Mouse (Mus musculus) neural tube, embryonic 10.5 days (tissue): Measurements from ENCODE around the gene Znrf3.

Experiments
- DNase-seq: peaks from one replicate; pipeline ENCODE4 v3.0.0-alpha.2; 2017; ENCODE audit warnings: low spot score; ENCODE audit errors: extremely low spot score

Gene Znrf3

DNA sequence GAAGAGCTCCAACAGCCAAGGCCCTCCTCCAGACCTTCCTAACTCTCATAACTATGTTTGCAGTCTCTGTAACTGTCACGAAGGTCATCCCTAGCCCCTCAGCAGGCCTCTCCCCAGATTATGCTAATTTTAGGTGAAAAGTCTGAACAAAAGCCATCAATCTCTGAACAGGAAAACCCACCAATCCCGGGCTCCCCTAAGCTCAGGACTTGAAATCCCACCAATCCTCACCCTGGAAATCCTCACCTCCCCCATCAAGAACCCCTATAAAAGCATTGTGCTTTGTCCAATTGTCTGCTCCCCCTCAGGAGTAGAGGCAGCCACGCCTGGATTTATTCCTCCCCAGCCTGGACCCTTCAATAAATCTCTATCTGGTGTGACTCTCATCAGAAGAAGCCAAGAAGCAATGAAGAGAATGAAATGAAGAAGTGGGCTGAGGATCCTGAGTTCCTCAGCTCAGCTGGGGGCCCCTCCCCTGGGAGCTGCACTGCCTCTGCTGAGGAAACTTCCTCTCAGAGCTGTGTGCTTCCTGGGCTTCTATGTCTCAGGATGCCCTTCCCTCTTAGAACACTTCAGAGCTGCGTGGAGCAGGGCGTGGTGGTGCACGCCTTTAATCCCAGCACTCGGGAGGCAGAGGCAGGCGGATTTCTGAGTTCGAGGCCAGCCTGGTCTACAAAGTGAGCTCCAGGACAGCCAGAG, 172.0 kb downstream of the Znrf3 start:
- DNase-seq, result no peak

DNA sequence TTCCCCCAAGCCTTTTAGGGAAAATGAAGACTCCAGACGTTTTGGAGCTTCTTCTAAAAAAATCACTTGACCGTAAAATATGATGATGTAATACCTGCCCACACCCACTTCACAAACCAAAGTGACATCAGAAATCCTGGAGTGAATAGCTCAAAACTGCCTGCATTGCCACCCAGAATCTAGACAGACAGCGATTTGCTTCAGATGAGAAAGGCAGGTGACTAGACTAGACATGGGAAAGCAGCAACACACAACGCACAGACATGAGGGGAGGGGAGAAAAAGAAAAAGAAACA, 172.6 kb downstream of the Znrf3 start:
- DNase-seq, result no peak

GRCm38 (mm10) chr11:5271274-5272065, 173.2 kb downstream of the Znrf3 start:
- no peak for DNase-seq

- no peak for DNase-seq
Measured at GRCm38 (mm10) chr11:5269846-5270461, 174.7 kb downstream of the Znrf3 start.

- DNase-seq, result no peak
Measured at GRCm38 (mm10) chr11:5265764-5266163, 178.9 kb downstream of the Znrf3 start.

- DNase-seq, result no peak
Measured at GRCm38 (mm10) chr11:5263078-5263730, 181.4 kb downstream of the Znrf3 start.

DNA sequence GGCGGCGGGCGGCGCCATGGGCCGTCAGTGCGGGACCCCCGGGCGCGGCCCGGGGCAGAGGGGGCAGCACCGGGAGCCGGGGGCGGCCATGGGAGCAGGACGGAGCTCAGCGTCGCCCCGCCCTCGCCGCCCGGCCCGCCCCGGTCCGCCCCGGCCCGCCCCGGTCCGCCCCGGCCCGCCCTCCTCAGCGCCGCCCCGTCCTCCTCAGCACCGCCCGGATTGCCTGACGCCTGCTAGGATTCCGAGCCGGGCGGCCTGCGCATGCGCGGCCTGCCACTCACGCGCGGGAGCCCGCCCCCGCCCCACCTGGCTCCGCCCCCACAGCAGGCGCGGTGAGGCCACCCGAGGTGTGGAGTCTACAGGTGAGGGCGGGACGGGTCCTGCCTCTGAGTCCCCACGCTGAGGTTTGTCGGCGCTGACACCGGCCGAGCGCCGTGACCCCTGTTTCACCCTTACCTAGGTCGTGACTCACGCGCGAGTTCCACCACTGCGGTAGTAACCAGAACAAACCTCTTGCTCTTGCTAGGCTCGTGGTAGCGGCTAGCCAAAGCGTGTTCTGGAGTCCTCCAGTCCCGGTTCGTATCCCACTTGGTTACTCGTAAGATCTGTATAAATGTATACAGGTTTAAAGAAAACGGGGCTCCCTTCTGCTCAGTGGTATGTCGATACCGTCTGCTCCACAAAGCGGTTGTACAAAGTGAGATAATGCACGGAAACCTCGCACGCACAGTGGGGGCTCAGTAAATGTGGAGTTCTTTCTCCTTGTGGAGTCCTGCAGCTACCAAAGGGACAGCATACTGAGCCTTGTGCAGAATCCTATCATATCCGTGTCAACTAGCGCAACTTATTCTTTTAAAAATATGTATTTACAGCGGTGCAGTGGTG, 182.9 kb downstream of the Znrf3 start, which contains the start of gene Kremen1:
TSS of gene Kremen1 (minus strand) at position 51 of the 885 bp plus-strand sequence.
- peak; percentile 92 for DNase-seq

- DNase-seq, result peak; percentile 72
Measured at GRCm38 (mm10) chr11:5260942-5261459, 183.6 kb downstream of the Znrf3 start.

GRCm38 (mm10) chr11:5259944-5260598, 184.6 kb downstream of the Znrf3 start:
- DNase-seq, result no peak

DNA sequence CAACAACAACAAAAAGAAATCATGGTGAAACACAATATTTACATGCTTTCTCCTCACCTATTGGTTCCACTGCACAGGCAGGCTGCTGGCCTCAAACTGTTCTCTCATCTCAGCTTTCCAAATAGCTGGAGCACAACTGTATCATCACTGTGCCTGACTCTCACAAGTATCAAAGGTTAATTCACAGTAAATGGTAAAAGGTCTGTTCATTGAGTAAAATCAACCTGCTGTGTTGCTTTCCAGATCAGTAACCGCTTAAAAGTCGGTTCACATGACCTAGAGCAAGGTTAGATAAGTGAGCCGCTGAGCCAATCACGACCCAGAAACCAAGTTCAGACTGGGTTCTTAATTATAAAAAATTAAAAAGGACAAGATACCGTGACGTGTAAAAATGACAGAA, 186.6 kb downstream of the Znrf3 start:
- DNase-seq, result no peak

DNA sequence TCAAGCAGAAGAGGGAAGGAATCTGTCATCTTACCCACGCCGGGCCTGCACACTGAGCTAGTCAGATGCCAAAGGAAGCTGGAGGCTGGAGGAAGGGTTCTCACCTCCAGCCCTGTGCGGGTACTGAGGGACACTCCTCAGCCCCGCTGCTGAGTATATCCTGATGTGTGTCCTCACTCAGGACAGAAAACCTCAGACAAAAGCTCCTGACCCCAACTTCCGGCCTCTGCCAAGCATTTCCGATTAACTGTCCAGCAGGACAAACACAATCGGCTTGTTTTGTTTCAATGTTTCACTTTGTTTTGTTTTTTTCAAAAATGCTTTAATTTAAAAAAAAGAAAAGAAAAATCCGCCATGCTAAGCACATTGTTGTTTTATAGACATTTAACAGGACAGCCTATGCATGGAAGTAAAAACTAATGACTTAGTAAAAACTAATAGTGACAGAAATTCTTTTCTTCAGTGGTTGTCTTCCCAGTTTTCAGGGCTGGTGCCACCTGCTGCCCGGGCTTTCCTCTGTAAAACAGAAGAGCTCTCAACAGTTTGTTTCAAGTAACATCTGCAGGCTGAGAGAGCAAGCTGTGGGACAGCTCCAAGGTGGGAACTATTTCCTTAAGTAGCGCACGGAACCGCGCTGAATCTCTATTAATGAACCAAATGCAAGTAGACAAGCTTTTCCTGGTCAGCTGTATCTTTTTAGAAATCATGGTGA, 187.3 kb downstream of the Znrf3 start:
- no peak for DNase-seq

GRCm38 (mm10) chr11:5255509-5256014, 189.1 kb downstream of the Znrf3 start:
- no peak for DNase-seq

DNA sequence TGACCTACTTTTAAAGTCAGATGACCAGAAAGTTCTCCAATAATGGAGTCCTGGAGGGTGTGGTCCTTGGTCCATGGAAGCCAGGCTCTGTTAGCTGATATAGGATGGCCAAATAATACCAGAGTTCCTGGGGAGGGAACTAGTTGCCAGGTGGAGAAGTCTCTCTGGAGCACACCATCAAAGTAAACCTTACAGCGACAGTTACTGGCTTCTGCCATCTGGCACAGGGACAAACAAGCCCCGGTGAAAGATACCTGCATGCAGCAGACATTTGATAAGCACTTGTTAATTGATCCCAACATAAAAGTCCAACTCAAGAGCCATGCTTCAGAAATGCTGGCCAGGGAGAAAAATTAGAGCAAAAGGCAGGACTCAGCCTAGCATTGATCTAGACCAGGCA, 190.6 kb downstream of the Znrf3 start:
- DNase-seq, result no peak

- DNase-seq, result no peak
Measured at GRCm38 (mm10) chr11:5253528-5253927, 191.1 kb downstream of the Znrf3 start.

- no peak for DNase-seq
Measured at GRCm38 (mm10) chr11:5252727-5253126, 191.9 kb downstream of the Znrf3 start.

DNA sequence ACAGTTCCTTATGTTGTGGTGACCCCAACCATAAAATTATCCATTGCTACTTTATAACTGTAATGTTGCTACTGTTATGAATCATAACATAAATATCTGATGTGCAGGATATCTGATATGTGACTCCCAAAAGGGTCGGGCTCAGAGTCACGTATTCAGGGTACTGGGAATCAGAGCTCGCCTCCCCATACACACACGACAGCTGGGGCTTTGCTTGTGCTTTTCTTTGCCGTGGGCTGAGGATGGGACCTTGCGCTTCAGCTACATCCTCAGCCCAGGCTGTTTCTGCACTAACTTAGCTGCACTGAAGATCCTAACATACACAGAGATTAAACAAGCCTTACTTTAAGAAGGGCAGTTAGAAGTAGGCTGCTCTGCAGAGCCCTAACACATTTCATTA, 193.5 kb downstream of the Znrf3 start:
- DNase-seq, result no peak

DNA sequence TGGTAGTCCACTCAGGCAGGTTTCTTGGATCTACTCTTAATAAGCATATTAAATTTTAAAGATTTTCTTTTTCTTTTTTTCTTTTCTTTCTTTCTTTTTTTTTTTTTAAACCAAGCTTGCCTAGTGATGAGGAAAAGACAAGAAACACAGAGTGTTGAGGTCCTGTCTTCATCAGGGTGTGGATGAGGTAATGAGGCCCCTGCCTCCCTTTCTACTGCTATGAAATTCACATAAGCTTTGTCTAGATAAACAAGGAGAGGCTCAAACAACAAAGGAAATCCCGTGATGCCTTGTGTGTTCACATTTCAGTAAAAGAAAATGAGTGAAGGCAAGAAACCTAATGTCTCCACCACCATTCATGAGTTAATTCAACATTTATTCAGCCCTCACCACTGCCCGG, 196.4 kb downstream of the Znrf3 start:
- DNase-seq, result no peak

GRCm38 (mm10) chr11:5245431-5245830, 199.2 kb downstream of the Znrf3 start:
- DNase-seq, result no peak

DNA sequence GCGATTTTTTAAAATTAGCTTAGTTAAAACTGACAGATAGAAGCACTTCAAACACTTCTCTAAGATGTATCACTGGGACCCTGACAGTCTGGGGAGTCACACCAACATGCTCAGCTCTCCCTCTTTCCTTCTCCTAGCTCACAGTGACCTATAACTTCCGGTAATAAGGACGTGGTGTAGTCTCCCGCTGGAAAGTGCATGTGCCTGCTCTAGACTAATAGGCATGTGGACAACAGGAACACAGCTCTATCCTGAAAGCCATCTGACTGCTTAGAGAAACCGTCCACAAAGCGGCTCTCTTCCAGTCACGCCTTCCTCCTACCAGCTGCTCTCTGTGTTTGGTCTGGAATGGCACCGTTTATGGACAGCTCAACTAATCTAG, 199.9 kb downstream of the Znrf3 start:
- DNase-seq, result no peak
